Mouse (Mus musculus) cerebellum, adult 2 months (tissue): Measurements from ENCODE around the gene A230050P20Rik. TPM values are rescaled to one million over a fixed set of nuclear protein-coding genes. Genes with fewer than 3 reads are reported as not detected.

ENCODE experiments used
- DNase-seq, 2 experiments: peaks; one replicate each; pipeline ENCODE4 v3.0.0; 2021
- H3K27ac ChIP-seq: fragments of 200-500 bp; 2 replicates; pipeline ENCODE4 v1.5.1; 2012; ENCODE audit warnings: low read length, control low read depth, inconsistent platforms; ENCODE audit not compliant: insufficient read depth
- H3K27me3 ChIP-seq: fragments of 200-500 bp; 2 replicates; pipeline ENCODE4 v1.6.1; 2012; ENCODE audit warnings: inconsistent platforms, mild to moderate bottlenecking, low read length, moderate library complexity; ENCODE audit not compliant: control insufficient read depth, insufficient read depth
- H3K4me1 ChIP-seq: fragments of 200-500 bp; 2 replicates; pipeline ENCODE4 v1.6.1; 2011; ENCODE audit warnings: low read length; ENCODE audit not compliant: control insufficient read depth, insufficient read depth
- H3K4me3 ChIP-seq: fragments of 200-500 bp; replicated peaks from 2 replicates; pipeline ENCODE3; 2011; ENCODE audit warnings: mild to moderate bottlenecking, low read depth, low read length, control low read depth; ENCODE audit not compliant: insufficient read depth
- CTCF ChIP-seq: fragments of 200-500 bp; IDR thresholded peaks from 2 replicates; pipeline ENCODE4 v1.5.1; 2011; ENCODE audit warnings: low read depth, mild to moderate bottlenecking, control low read depth, low read length, moderate library complexity, borderline replicate concordance; ENCODE audit not compliant: insufficient read depth
- POLR2A ChIP-seq: fragments of 200-500 bp; IDR thresholded peaks from 2 replicates; pipeline ENCODE4 v1.6.1; 2011; ENCODE audit warnings: low read length, control low read depth, borderline replicate concordance; ENCODE audit not compliant: insufficient read depth
- WGBS: fragments of 180-500 bp; shearing (Covaris S2); methylation state at CpG from one replicate; pipeline ENCODE4 v1.1.7; 2018; 5-methylcytosine and 5-hydroxymethylcytosine counted together
- polyA plus RNA-seq: library from polyadenylated mRNA; depleted of rRNA; stranded (reverse); fragments of >200 nt; gene quantifications from 2 replicates; pipeline ENCODE4 v1.2.3, GENCODE M21; 2012

A230050P20Rik gene
- polyA plus RNA-seq, 1 experiment, result 171 TPM

DNA sequence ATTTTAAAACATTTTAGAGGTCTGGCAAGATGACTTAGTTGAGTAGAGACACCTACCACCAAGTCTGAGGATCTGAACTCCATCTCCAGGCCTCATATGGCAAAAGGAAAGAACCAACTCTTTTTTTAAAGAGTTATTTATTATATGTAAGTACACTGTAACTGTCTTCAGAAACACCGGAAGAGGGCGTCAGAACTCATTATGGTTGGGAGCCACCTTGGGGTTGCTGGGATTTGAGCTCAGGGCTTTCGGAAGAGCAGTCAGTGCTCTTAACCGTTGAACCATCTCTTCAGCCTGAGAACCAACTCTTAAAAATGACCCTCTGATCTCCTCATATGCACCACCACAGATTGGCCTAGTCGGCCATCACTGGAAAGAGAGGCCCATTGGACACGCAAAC, 18.7 kb downstream of the A230050P20Rik start:
- no peak overlapping the region for H3K4me3 ChIP-seq
- TF ChIP-seq POLR2A (no peak), CTCF (no peak)
- WGBS, result 86% methylated on average over 6 of the region's 6 CpGs
- no peak for DNase-seq
- H3K4me1 ChIP-seq, result no peaks in the 10 kb centered on the region
- no peak overlapping the region for H3K27ac ChIP-seq
- no peaks in the 10 kb centered on the region for H3K27me3 ChIP-seq

DNA sequence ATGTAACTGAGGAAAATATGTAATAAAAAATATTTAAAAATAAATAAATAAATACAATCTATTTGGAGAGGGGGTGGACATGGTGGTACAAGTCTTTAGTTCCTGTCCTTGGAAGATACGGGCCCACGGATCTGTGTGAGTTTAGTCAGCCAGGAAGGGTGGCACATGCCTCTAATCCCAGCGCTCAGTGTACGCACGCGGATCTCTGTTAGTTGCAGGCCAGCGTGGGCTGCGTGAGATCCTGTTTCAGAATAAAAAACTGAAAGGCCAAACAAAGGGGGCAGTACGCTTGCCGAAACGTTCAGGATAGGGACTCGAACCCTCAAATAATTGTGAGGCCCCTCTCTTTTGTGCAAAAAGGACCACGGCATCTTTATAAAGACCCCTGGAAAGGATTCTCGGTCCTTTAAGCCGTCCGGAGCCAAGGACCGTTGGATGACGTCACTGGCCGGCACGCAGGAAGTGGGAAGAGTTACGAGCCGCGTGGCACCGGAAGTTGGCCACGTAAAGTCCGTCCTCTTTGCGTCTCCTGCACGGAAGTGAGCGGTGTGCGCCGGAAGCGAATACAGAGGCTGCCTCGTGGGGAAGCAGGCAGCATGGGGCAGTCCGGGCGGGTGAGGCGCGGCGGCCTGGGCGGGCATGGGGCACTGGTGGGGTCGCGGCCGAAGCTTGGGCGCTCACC, 19.4 kb downstream of the A230050P20Rik start, which contains the start of gene Ppan:
Ppan (plus strand) TSS at position 472 of the 682 bp plus-strand sequence.
- Histone ChIP-seq H3K27ac (peak within 1 kb of the TSS; percentile 85), H3K27me3 (no peaks in the 10 kb centered on the region), H3K4me3 (peak within 1 kb of the TSS; percentile 70), H3K4me1 (no peaks in the 10 kb centered on the region)
- WGBS, result under 1% methylated on average over 34 of the region's 43 CpGs
- DNase-seq, result peak; percentile 96 to 97
- TF ChIP-seq CTCF (no peak), POLR2A (peak; percentile 79)

DNA sequence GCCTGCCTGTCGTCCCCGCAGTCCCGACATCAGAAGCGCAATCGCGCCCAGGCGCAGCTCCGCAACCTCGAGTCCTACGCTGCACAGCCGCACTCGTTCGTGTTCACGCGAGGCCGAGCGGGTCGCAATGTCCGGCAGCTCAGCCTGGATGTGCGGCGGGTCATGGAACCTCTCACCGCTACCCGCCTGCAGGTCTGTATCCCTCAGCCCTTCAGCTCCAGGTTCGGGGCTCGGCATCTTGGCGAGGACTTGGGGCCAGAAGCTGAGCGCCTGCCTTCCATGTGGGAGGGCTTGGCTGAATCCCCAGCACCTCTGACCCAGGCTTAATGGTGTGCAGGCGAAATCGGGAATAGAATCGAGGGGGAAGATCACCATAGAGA, 19.9 kb downstream of the A230050P20Rik start:
- no peaks in the 10 kb centered on the region for H3K4me1 ChIP-seq
- TF ChIP-seq POLR2A (no peak), CTCF (no peak)
- no peak for DNase-seq
- under 1% methylated on average over 29 of the region's 30 CpGs for WGBS
- peak overlapping the region; percentile 70 for H3K4me3 ChIP-seq
- H3K27ac ChIP-seq, result no peak overlapping the region
- H3K27me3 ChIP-seq, result no peaks in the 10 kb centered on the region

DNA sequence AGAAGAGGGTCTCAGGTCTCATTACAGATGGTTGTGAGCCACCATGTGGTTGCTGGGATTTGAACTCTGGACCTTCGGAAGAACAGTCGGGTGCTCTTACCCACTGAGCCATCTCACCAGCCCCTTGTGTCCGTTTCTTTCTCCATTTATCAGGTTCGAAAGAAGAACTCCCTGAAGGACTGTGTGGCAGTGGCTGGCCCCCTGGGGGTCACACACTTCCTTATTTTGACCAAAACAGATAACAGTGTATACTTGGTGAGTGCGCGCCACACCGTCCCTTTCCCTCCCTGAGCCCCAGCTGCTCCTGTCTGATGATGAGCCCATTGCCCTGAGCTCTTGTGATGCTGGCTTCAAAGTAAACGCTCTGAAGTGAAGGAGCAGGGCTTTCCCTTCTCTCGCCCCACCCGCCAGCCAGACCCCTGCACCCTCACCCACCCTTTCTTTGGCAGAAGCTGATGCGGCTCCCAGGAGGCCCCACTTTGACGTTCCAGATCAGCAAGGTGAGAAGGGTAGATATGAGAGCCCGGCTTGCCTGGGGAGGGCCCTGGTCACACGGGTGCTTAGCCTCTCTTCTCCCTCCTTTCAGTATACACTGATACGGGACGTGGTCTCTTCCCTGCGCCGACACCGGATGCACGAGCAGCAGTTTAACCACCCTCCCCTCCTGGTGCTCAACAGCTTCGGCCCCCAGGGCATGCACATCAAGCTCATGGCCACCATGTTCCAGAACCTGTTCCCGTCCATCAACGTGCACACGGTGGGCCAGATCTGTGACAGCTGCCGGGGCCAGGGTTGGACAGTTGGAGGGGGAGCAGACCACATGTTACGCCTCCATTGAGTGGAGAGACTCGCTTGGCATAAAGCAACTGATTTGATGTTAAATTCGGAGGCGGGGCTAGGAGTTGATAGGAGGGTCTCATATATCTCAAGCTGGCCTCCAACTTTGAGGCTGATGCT, 21.0 kb downstream of the A230050P20Rik start:
- no peak for DNase-seq
- no peaks in the 10 kb centered on the region for H3K27me3 ChIP-seq
- WGBS, result 74% methylated on average over 29 of the region's 29 CpGs

DNA sequence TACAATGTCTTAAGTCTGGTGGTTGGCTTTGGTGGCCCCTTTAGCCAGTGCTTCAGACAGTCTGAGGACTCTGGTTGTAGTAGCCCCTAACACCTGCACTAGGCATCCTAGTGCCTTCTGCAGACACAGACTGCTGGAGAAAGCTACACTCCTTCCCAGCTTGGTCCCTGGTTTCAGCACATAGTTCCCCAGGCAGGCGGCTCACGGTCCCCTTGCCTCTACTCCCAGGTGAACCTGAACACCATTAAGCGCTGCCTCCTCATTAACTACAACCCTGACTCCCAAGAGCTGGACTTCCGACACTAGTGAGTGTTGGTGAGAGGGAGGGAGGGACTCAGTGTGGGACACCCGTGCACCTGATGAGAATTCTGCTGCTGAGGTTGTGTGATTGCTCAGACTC, 22.0 kb downstream of the A230050P20Rik start:
- Histone ChIP-seq H3K27ac (no peak overlapping the region), H3K4me3 (no peak overlapping the region), H3K4me1 (no peaks in the 10 kb centered on the region), H3K27me3 (no peaks in the 10 kb centered on the region)
- no peak for DNase-seq
- TF ChIP-seq CTCF (no peak), POLR2A (no peak)
- WGBS, result 90% methylated on average over 5 of the region's 5 CpGs

More for the DNA sequence above, 21.0 kb downstream of the A230050P20Rik start:
- H3K4me1 ChIP-seq, result no peaks in the 10 kb centered on the region
- no peak for TF ChIP-seq POLR2A
- no peak for TF ChIP-seq CTCF
- no peak overlapping the region for H3K27ac ChIP-seq
- no peak overlapping the region for H3K4me3 ChIP-seq

DNA sequence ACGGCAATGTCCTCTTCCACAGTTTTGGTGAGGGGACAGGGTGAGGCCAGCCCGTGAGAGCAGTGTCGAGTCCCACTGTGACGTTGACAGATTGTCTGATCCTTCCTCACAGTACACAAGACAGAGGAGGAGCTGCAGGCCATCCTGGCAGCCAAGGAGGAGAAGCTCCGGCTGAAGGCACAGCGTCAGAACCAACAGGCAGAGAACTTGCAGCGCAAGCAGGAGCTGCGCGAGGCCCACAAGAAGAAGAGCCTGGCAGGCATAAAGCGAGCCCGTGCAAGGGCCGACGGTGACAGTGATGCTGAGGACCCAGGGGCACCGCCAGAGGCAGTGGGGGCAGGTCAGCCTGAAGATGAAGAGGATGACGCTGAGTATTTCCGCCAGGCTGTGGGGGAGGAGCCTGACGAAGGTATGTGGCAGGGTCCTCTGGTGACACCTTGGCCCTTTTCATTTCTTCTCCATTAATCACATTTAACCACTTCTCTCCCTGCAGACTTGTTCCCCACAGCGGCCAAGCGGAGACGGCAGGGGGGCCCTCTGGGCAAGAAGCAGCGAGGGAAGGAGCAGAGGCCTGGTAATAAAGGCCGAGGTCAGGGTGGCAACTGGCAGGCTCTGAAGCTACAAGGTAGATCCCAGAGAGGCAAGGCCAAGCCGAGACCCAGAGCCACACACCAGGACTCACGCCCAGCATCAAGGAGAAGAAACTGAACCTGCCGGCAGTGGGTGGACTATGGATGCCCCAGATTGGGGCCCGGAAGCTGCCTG, 23.1 kb downstream of the A230050P20Rik start:
- Histone ChIP-seq H3K4me3 (no peak overlapping the region), H3K27me3 (no peaks in the 10 kb centered on the region), H3K27ac (no peak overlapping the region), H3K4me1 (no peaks in the 10 kb centered on the region)
- TF ChIP-seq CTCF, result no peak
- WGBS, result 72% methylated on average over 26 of the region's 26 CpGs
- DNase-seq, result no peak

DNA sequence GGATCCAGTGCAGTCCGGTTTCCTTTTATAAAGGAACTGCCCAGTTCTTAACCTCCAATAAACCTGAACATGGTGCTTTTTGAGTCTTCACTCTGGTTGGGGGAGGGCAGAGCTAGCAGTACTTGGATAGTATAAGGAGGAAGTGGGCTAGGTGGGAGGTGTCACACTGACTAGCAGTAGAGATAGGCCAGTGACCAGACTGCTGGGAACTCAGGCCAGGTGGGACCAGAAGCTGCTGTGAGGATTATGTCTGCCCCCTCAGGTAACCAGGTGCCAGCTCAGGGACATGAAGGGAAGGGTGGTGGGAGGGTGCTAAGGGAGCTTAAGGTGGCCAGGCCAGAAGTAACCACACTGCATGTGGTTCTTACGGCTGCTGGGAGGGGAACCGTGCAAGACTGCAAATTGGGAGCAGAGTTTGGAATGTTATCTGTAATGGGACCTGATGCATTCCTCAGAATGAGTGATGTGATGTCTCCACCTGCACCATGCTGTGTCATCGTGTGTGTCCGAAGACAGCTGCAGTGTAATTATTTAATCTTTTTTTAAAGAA, 23.7 kb downstream of the A230050P20Rik start:
- no peak overlapping the region for H3K27ac ChIP-seq
- H3K4me3 ChIP-seq, result no peak overlapping the region
- no peak for DNase-seq
- 62% methylated on average over 5 of the region's 5 CpGs for WGBS
- TF ChIP-seq POLR2A, result no peak
- no peak for TF ChIP-seq CTCF
- peaks cover 3% of the 10 kb centered on the region for H3K4me1 ChIP-seq
- no peaks in the 10 kb centered on the region for H3K27me3 ChIP-seq
